Mouse (Mus musculus) midbrain, embryonic 11.5 days (tissue): ENCODE data around the gene Midn. TPM values are rescaled to one million over a fixed set of nuclear protein-coding genes. Genes with fewer than 3 reads are reported as not detected.
A peak's percentile ranks its signal among the peaks of the same experiment; 100 is the strongest.

Source experiments
- ATAC-seq: fragments of 200-750 bp; cut with Nextera tagmentation; 2 replicates; pipeline ENCODE4 v1.8.0; 2017; ENCODE audit warnings: moderate TSS enrichment, moderate library complexity; ENCODE audit not compliant: low FRiP score
- DNase-seq: peaks from one replicate; pipeline ENCODE4 v3.0.0; 2015; ENCODE audit warnings: low spot score; ENCODE audit errors: missing footprints
- H3K27ac ChIP-seq: fragments of 300-500 bp; sonication (generic); 2 replicates; pipeline ENCODE4 v1.5.1; 2014; ENCODE audit warnings: low read depth, low read length
- H3K27me3 ChIP-seq: fragments of 300-500 bp; sonication (generic); 2 replicates; pipeline ENCODE4 v1.6.1; 2014; ENCODE audit warnings: mild to moderate bottlenecking, low read length, moderate library complexity, mixed read lengths; ENCODE audit not compliant: control insufficient read depth, insufficient read depth
- H3K36me3 ChIP-seq: fragments of 300-500 bp; sonication (generic); 2 replicates; pipeline ENCODE4 v1.6.1; 2014; ENCODE audit warnings: mild to moderate bottlenecking, low read length, moderate library complexity, mixed read lengths; ENCODE audit not compliant: control insufficient read depth, insufficient read depth
- H3K4me1 ChIP-seq: fragments of 300-500 bp; sonication (generic); 2 replicates; pipeline ENCODE4 v1.6.1; 2014; ENCODE audit warnings: low read length; ENCODE audit not compliant: control insufficient read depth, insufficient read depth
- H3K4me2 ChIP-seq: fragments of 300-500 bp; sonication (generic); 2 replicates; pipeline ENCODE4 v1.6.1; 2014; ENCODE audit warnings: mild to moderate bottlenecking, moderate library complexity
- H3K4me3 ChIP-seq: fragments of 300-500 bp; sonication (generic); 2 replicates; pipeline ENCODE4 v1.5.1; 2014; ENCODE audit warnings: low read depth, low read length
- H3K9ac ChIP-seq: fragments of 300-500 bp; sonication (generic); 2 replicates; pipeline ENCODE4 v1.6.1; 2014; ENCODE audit warnings: low read length
- H3K9me3 ChIP-seq: fragments of 300-500 bp; sonication (generic); 2 replicates; pipeline ENCODE4 v1.6.1; 2016; ENCODE audit warnings: low read length; ENCODE audit not compliant: control insufficient read depth
- WGBS: fragments of 180-500 bp; shearing (Covaris S2); extraction: QIAGEN DNeasy Blood & Tissue Kit; methylation state at CpG from one replicate; pipeline ENCODE4 v1.1.7; 2014; 5-methylcytosine and 5-hydroxymethylcytosine counted together
- polyA plus RNA-seq: library from polyadenylated mRNA; unstranded; fragments of >200 nt; fragmentation: Nextera tagmentation; extraction: Ambion mirVana; gene quantifications from 2 replicates; pipeline ENCODE4 v1.2.1, GENCODE M21; 2014

Gene Midn
- polyA plus RNA-seq, 1 experiment from 2014 or later, result 71.3 TPM

DNA sequence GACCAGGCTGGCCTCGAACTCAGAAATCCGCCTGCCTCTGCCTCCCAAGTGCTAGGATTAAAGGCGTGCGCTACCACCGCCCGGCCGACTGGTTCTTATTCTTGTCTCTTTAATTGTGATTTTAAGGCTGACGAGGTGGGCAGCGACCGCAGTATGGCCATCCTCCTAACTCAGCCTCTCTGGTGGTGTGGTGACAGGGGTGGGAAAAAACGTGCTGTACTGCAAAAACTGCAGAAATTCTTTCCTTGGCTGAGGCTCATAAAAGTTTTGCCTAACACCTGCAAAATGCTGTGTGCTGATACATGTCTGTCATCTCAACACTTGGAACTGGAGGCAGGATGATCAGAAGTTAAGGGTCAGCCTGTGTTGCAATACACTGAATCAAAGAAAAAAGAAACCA, 25.3 kb downstream of the Midn start:
- H3K4me2 ChIP-seq, result peak overlapping the region; percentile 65
- H3K4me1 ChIP-seq, result peaks cover 40% of the 10 kb centered on the region
- no peaks in the 10 kb centered on the region for H3K9me3 ChIP-seq
- ATAC-seq (no peak), DNase-seq (peak; percentile 90)
- WGBS, result 14% methylated on average over 11 of the region's 11 CpGs
- peak overlapping the region; percentile 61 for H3K9ac ChIP-seq
- H3K4me3 ChIP-seq, result peak overlapping the region; percentile 49
- no peaks in the 10 kb centered on the region for H3K27me3 ChIP-seq
- no peak overlapping the region for H3K27ac ChIP-seq
- peaks cover 22% of the 10 kb centered on the region for H3K36me3 ChIP-seq

DNA sequence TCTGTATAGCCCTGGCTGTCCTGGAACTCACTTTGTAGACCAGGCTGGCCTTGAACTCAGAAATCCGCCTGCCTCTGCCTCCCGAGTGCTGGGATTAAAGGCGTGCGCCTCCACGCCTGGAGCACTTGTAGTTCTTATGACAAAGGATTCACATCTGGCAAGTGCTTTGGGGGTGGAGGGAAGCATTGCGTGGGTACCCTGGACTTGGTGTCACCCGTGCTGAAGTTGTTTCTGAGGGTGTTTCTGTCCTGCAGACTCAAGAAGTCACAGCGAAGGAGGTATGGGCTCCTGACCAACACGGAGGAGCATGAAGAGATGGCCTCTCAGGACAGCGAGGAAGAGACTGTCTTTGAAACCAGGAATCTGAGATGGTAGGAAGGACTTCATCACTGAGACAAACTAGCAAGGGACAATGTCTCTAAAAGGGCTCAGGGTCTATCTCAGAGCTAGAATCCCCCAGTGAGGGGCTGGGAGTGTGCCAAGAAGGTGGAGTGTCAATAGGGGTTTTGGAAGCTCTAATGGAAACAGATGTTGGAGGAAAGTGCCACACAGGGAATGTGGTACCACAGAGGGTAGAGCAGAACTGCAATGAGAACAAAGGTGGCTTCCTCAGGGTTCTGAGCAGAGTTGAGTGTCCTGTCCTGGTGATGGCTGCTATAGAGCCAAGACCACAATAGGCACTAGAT, 26.0 kb downstream of the Midn start:
- no peak overlapping the region for H3K4me2 ChIP-seq
- H3K36me3 ChIP-seq, result peaks cover 22% of the 10 kb centered on the region
- DNase-seq (no peak), ATAC-seq (no peak)
- no peaks in the 10 kb centered on the region for H3K27me3 ChIP-seq
- no peak overlapping the region for H3K27ac ChIP-seq
- peaks cover 33% of the 10 kb centered on the region for H3K4me1 ChIP-seq
- 88% methylated on average over 10 of the region's 10 CpGs for WGBS
- H3K9me3 ChIP-seq, result no peaks in the 10 kb centered on the region
- no peak overlapping the region for H3K9ac ChIP-seq
- H3K4me3 ChIP-seq, result no peak overlapping the region

DNA sequence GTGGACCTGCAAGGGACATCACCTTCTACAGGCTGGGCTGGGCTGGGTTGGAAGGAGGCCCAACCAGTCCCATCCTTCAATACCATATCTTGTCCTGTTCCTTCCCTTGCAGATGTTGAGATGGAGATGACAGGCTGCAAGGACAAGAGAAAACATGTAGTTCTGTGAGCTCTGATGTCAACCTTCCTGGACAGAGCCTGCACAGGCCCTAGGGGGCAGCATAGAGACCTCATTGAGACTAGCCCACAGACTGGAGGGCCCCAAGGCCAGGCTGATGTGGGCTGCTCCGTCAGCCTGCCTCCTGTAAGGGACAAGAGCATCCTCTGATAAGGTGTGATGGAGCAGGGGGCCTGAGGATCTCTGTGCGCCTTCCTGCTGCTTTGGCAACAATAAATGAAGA, 26.6 kb downstream of the Midn start:
- Histone ChIP-seq H3K4me3 (no peak overlapping the region), H3K9me3 (no peaks in the 10 kb centered on the region), H3K36me3 (peaks cover 22% of the 10 kb centered on the region), H3K27me3 (no peaks in the 10 kb centered on the region), H3K27ac (no peak overlapping the region), H3K4me1 (peaks cover 30% of the 10 kb centered on the region), H3K4me2 (no peak overlapping the region), H3K9ac (no peak overlapping the region)
- ATAC-seq (no peak), DNase-seq (peak; percentile 89)
- 49% methylated on average over 2 of the region's 2 CpGs for WGBS

DNA sequence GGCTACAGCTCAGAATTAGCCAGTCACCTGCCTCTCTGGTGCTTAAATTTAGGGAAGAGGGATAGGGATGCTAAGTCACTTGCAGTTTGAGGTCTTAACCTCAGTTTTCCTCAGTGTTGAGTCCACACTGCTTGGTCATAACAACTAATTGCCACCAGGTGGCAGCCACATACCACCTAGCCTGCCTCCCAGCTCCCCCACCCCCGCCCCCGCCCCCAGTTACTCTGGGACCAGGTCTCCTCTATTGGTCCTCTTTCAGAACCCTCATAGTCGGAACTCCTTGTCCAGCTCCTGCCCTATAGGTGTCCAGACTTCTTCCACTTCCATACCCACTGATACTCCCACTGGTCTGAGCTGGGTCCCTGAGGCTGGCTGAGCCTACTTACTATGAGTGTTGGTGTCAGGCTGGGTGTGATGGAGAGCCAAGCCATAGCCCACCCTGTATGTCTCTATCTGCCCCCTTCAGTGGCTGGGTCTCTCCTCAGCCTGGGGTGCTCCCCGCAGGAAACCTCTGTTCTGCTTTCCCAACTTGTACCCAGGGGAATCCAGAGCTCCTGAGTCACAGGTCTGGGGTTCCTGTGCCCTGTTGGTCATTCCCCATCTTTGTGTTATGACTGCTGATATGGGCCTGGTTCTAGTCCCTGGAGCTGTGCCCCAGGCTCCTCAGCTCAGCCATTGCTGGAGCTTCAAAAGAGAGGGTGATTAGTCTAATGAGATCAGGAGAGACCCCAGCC, 27.6 kb downstream of the Midn start:
- Histone ChIP-seq H3K4me2 (no peak overlapping the region), H3K4me1 (peaks cover 37% of the 10 kb centered on the region), H3K27ac (no peak overlapping the region), H3K27me3 (no peaks in the 10 kb centered on the region), H3K36me3 (peaks cover 13% of the 10 kb centered on the region), H3K4me3 (no peak overlapping the region), H3K9ac (no peak overlapping the region), H3K9me3 (no peaks in the 10 kb centered on the region)
- 22% methylated on average over 4 of the region's 4 CpGs for WGBS
- DNase-seq (peak; percentile 97), ATAC-seq (no peak)

DNA sequence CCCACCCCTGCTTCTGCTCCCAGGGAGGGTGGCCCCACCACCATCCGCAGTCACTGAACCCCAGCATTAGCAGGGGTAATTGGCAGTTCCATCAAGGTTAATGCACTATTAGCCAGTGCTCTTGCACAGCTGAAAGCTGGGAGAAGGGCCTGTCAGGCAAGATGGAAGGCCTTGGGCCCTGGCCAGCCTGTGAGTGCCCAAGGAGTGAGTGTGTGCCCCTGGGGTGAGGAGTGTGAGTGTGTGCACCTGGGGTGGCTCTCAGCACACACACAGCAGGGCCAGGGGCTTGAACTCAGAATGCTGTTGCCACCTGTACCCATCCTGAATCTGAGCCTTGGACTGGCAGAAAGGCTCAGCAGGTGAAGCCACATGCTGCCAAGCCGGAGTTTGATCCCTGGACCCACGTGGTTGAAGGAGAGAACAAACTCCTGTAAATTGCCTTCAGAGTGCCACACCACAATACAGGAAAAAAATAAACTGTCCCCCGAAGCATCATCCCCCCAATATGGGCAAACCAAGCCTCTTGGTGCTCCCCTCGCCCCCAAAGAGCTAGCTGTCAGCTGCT, 28.3 kb downstream of the Midn start:
- Histone ChIP-seq H3K4me3 (no peak overlapping the region), H3K27ac (no peak overlapping the region; the same call in 1 of the 2 replicates), H3K27me3 (no peaks in the 10 kb centered on the region), H3K9me3 (no peaks in the 10 kb centered on the region), H3K9ac (peak overlapping the region; percentile 33; the same call in 1 of the 2 replicates), H3K4me1 (peaks cover 44% of the 10 kb centered on the region), H3K4me2 (no peak overlapping the region), H3K36me3 (peaks cover 7% of the 10 kb centered on the region)
- WGBS, result 72% methylated on average over 5 of the region's 5 CpGs
- DNase-seq (no peak), ATAC-seq (no peak)

DNA sequence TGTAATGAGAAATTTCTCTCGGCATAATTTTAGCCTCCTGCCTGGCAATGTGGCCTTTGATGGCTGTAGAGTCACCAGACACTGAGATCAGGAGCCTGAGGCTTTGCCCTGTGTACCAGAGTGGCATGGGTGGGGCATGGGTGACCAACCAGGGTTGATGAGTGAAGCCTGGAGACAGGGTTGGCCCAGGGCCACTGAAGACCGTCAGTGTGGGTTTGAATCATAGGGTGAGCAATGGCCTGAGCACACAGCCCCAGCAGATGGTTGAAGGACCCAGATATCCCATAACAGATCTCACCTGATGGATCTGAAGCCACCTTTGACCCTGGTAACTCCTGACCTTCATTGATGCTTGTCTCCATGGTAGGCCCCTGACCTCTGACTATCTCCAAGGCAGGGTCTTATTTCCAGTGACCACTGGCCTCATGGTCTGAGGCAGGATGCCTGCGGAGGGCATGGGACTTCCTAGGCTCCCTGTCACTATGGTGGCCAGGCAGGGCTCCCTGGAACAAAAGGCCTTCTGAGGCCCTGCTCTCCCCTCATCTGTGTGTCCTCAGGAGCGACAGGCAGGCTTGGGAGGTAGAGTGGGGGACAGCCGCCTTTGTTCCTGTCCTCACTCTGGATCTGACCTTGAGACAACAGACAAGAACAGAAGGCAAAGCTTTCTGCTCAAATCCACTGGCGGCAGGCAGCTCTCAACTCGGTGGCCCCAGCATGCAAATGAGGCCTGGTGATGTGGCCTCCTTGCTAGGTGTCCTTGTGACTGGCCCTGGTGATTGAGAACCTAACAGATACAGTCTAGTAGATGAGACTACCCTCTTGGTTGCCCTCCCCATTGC, 29.6 kb downstream of the Midn start:
- H3K27me3 ChIP-seq, result no peaks in the 10 kb centered on the region; the same call in 1 of the 2 replicates
- H3K4me3 ChIP-seq, result no peak overlapping the region
- H3K36me3 ChIP-seq, result no peaks in the 10 kb centered on the region
- no peaks in the 10 kb centered on the region for H3K9me3 ChIP-seq
- 0 out of 2 replicates have a peak overlapping the region, but pooled peaks have one; percentile 8 for H3K4me2 ChIP-seq
- ATAC-seq (no peak), DNase-seq (no peak)
- peaks cover 45% of the 10 kb centered on the region for H3K4me1 ChIP-seq
- H3K9ac ChIP-seq, result peak overlapping the region; percentile 10
- peak overlapping the region; percentile 10; the same call in 1 of the 2 replicates for H3K27ac ChIP-seq
- 39% methylated on average over 7 of the region's 7 CpGs for WGBS

DNA sequence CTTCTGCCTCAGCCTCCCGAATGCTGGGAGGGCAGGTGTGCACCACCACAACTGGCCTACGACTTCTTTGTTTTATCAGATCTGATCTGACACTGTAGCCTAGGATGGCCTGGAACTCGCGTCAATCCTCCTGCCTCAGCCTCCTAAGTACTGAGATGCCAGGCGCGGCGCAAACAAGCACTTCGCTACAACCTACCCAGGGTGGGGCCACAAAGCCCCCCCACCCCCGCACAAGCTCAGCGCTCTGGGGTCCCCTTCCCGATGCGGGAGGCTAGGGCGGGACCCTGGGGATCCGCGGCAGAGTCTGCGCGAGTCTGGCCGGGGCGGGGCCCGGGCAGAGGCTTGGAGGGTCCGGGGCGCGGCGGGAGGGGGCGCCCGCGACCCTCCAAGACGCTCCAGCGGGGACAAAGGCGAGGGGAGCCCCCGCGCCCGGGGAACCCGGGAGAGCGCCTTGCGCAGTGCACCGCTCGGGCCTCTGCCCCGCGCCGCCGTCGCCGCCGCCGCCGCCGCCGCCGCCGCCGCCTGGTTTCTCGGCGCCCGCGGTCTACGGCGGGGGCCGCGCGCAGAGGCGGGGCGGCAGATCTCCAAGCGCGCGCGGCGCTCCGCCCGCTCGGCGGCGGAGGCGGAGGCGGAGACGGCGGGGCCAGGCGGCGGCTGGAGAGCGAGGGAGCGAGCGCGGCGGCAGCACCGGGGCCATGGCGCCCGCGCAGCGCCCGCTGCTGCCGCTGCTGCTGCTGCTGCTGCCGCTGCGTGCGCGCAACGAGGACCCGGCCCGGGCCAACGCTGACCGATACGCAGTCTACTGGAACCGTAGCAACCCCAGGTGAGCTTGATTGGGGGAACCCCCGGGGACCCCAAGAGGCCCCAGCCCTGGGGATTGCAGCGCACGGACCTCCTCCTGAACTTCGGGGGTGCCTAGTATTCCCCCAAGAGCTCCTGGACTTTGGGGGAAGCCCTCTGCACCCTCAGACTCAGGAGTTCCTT, 31.3 kb downstream of the Midn start, which contains the start of gene Efna2:
Gene Efna2, plus strand, starts transcription at position 415 of the 984 bp plus-strand sequence.
- 2% methylated on average over 63 of the region's 106 CpGs for whole genome bisulfite sequencing
- ATAC-seq (peak; percentile 83), DNase-seq (peak; percentile 96)
- Histone ChIP-seq H3K9me3 (no peaks in the 10 kb centered on the region), H3K27ac (peak within 1 kb of the TSS; percentile 74), H3K9ac (peak within 1 kb of the TSS; percentile 97), H3K36me3 (peaks cover 4% of the 10 kb centered on the region; the same call in 1 of the 2 replicates), H3K27me3 (no peaks in the 10 kb centered on the region; the same call in 1 of the 2 replicates), H3K4me3 (peak within 1 kb of the TSS; percentile 76), H3K4me1 (peaks cover 42% of the 10 kb centered on the region), H3K4me2 (peak within 1 kb of the TSS; percentile 83)

DNA sequence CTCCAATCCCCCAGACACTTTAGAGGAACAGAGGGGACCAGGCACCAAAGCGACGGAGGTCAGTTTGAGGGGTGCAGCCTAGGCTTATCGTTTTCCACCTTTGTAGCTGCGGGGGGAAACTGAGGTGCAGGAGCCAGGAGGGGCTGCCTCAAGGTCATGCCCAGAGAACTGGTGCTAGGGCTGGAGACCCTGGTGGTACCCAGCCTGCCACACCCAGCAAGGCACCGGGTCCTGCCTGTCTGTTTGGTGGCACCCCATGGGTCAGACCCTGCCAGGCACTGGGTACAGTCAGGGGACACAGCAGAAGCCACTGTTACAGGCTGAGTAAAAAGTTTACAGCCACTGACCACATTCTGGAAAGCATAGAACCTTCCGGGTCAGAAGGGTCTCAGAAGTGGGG, 32.2 kb downstream of the Midn start:
- WGBS, result 27% methylated on average over 6 of the region's 6 CpGs
- H3K27me3 ChIP-seq, result no peaks in the 10 kb centered on the region; the same call in 1 of the 2 replicates
- peak overlapping the region; percentile 74 for H3K27ac ChIP-seq
- H3K4me2 ChIP-seq, result peak overlapping the region; percentile 83
- DNase-seq, result no peak
- no peaks in the 10 kb centered on the region for H3K9me3 ChIP-seq
- peak overlapping the region; percentile 97 for H3K9ac ChIP-seq
- peaks cover 46% of the 10 kb centered on the region for H3K4me1 ChIP-seq
- peaks cover 4% of the 10 kb centered on the region; the same call in 1 of the 2 replicates for H3K36me3 ChIP-seq
- no peak for ATAC-seq
- peak overlapping the region; percentile 76 for H3K4me3 ChIP-seq
